Mouse (Mus musculus) hematopoietic stem cell, adult 5-6 weeks (primary cell): Measurements from ENCODE around the gene Ifnl3. TPM values are rescaled to one million over a fixed set of nuclear protein-coding genes. Genes with fewer than 3 reads are reported as not detected.
A peak's percentile ranks its signal among the peaks of the same experiment; 100 is the strongest.
"Not testable (repeated sequence)": the region's sequence is repeated elsewhere in the genome, so short reads cannot be mapped to it uniquely, and the experiment has no call there.

ENCODE experiments used
- ATAC-seq, 2 experiments: fragments of 125-278 bp in 1 of 2; replicated peaks in 1 of 2; 2 replicates each; pipeline ENCODE4 v1.8.0; 2016 to 2017; ENCODE audit warnings: inconsistent platforms in 2 of 2, mild to moderate bottlenecking in 2 of 2, moderate number of reproducible peaks in 2 of 2, low read depth in 1 of 2, moderate TSS enrichment in 1 of 2; ENCODE audit not compliant: low FRiP score in 2 of 2, poor library complexity in 2 of 2, severe bottlenecking in 2 of 2, insufficient read depth in 1 of 2, low TSS enrichment in 1 of 2
- total RNA-seq: library from RNA; stranded (forward); fragments of 172-1452, 232-1000 nt; gene quantifications from 2 replicates; pipeline ENCODE4 v1.2.3, GENCODE M21; 2017

Ifnl3 gene
- total RNA-seq, result not detected in 2 replicates

- ATAC-seq, result not testable (repeated sequence)
Observed at GRCm38 (mm10) chr7:28522536-28522935, at the start of gene Ifnl3. Gene Ifnl3 (plus strand): TSS chr7:28522836.

GRCm38 (mm10) chr7:28476191-28476590 lies 46.4 kb upstream of the Ifnl3 start:
- no peak for ATAC-seq

- ATAC-seq, result no peak
Observed at GRCm38 (mm10) chr7:28477363-28477762, 45.3 kb upstream of the Ifnl3 start.

- peak in 1 of 2 experiments; percentile 32; a peak in 1 of 4 replicates for ATAC-seq
Observed at GRCm38 (mm10) chr7:28478854-28479253, 43.8 kb upstream of the Ifnl3 start.

- no peak for ATAC-seq
Observed at GRCm38 (mm10) chr7:28482854-28483253, 39.8 kb upstream of the Ifnl3 start.

GRCm38 (mm10) chr7:28484192-28484591 lies 38.4 kb upstream of the Ifnl3 start:
- ATAC-seq, result no peak

GRCm38 (mm10) chr7:28488030-28488491 lies 34.6 kb upstream of the Ifnl3 start:
- ATAC-seq, result no peak

- peak in 1 of 2 experiments; percentile 53; a peak in 2 of 4 replicates for ATAC-seq
Observed at GRCm38 (mm10) chr7:28490410-28490809, 32.2 kb upstream of the Ifnl3 start.

GRCm38 (mm10) chr7:28490903-28491302 lies 31.7 kb upstream of the Ifnl3 start:
- ATAC-seq, result peak in 1 of 2 experiments; percentile 36; a peak in 2 of 4 replicates

GRCm38 (mm10) chr7:28492310-28492709 lies 30.3 kb upstream of the Ifnl3 start:
- ATAC-seq, result no peak

- ATAC-seq, result no peak
Observed at GRCm38 (mm10) chr7:28495426-28495825, 27.2 kb upstream of the Ifnl3 start.

GRCm38 (mm10) chr7:28505585-28505984 lies 17.1 kb upstream of the Ifnl3 start:
- ATAC-seq, result no peak

- ATAC-seq, result not testable (repeated sequence)
Observed at GRCm38 (mm10) chr7:28509121-28509520, 13.5 kb upstream of the Ifnl3 start.

- ATAC-seq, result not testable (repeated sequence)
Observed at GRCm38 (mm10) chr7:28510405-28510974, 12.1 kb upstream of the Ifnl3 start, which contains the start of gene Ifnl2. Gene Ifnl2 (minus strand): TSS chr7:28510455.

GRCm38 (mm10) chr7:28511441-28511840 lies 11.2 kb upstream of the Ifnl3 start:
- ATAC-seq, result no peak

- peak; percentile 93 to 96 for ATAC-seq
Observed at GRCm38 (mm10) chr7:28527922-28528719, 5.5 kb downstream of the Ifnl3 start.

- ATAC-seq, result no peak
Observed at GRCm38 (mm10) chr7:28532005-28532404, 9.4 kb downstream of the Ifnl3 start.

GRCm38 (mm10) chr7:28538886-28539285 lies 16.2 kb downstream of the Ifnl3 start:
- ATAC-seq, result not testable (repeated sequence)
